Mouse (Mus musculus) spleen, postnatal 14 days (tissue): ENCODE results near the gene Cd5l.
"Not testable (repeated sequence)": the region's sequence is repeated elsewhere in the genome, so short reads cannot be mapped to it uniquely, and the experiment has no call there.

ENCODE experiments used
- DNase-seq, 2 experiments: peaks; one replicate each; pipeline ENCODE4 v3.0.0; 2021 to 2022; ENCODE audit warnings: low spot score in 2 of 2

Cd5l gene

GRCm38 (mm10) chr3:87357581-87357980 is at the start of gene Cd5l:
TSS of gene Cd5l (plus strand) at chr3:87357881.
- DNase-seq: no peak

DNA sequence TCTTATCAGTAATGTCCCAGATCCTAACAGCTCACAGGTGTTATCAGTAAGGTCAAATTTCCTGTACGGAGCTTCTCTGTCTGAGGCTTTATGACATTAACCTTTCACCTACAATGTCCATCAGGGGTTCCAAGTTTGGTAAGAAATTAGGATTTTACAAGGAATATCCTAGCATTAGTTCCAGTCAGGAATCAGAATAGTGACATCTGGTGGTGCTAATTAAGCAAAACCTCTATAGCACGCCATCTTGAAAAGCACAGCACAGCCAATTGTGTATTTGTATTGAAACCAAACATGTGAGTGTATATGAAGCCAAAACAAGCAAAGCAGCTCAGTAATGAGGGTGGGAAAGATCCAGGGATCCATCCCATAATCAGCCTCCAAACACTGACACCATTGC is 47.8 kb upstream of the Cd5l start:
- no peak for DNase-seq

- no peak for DNase-seq
These were observed 35.1 kb upstream of the Cd5l start for GRCm38 (mm10) chr3:87322557-87322956.

DNA sequence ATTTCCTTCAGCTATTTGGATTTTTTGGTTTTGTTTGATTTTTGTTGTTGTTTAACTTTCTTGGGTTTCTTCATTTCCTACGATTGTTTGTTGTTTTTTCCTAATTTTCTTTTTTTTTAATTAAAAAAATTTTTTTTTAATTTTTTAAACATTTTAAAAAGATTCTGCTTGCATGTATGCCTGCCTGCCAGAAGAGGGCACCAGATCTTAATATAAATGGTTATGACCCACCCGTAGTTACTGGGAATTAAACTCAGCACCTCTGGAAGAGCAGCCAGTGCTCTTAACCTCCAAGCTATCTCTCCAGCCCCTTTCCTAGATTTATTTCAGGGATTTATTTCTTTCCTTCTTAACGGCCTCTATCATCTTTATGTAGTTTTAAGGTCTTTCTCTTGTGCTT is 33.9 kb upstream of the Cd5l start:
- no peak for DNase-seq

DNA sequence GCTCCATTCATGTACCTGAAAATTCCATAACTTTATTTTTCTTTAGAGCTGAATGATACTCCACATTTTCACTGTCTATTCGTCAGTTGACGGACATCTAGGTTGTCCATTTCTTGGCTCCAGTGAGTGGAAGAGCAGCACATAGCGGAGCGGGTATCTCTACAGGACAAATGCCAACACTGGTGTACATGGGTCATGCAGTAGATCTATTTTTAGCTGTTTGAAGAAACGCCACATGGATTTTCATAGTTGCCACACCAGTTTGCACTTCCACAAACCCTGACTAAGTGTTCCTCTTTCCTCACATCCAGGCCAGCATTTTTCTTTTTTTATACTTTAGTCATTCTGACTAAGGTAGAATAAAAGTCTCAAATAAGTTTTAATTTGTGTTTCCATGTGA is 19.8 kb upstream of the Cd5l start:
- no peak for DNase-seq

- DNase-seq: not testable (repeated sequence)
These were observed 6.7 kb upstream of the Cd5l start for GRCm38 (mm10) chr3:87350992-87351391.

- DNase-seq: no peak
These were observed 1.5 kb downstream of the Cd5l start for GRCm38 (mm10) chr3:87359215-87359614.

GRCm38 (mm10) chr3:87360466-87360865 is 2.8 kb downstream of the Cd5l start:
- DNase-seq: no peak

DNA sequence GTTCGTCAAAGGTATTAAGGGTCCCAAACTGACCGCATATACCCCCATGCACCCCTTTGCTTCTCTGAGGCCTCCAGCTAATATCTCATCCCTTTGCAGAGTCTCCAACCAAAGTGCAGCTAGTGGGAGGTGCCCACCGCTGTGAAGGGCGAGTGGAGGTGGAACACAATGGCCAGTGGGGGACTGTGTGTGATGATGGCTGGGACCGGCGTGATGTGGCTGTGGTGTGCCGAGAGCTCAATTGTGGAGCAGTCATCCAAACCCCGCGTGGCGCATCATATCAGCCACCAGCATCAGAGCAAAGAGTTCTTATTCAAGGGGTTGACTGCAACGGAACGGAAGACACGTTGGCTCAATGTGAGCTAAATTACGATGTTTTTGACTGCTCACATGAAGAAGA is 8.0 kb downstream of the Cd5l start:
- DNase-seq: no peak

DNA sequence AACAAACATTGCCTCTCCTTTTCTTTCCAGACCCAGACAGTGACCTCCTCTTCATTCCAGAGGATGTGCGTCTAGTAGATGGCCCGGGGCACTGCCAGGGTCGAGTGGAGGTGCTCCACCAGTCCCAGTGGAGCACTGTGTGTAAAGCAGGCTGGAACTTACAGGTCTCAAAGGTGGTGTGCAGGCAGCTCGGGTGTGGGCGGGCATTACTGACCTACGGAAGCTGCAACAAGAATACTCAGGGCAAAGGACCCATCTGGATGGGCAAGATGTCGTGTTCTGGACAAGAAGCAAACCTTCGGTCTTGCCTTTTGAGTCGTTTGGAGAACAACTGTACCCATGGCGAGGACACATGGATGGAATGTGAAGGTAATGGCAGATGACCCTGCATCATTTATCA is 9.8 kb downstream of the Cd5l start:
- DNase-seq: no peak

GRCm38 (mm10) chr3:87369181-87369580 is 11.5 kb downstream of the Cd5l start:
- no peak for DNase-seq

GRCm38 (mm10) chr3:87376195-87377165 is 18.8 kb downstream of the Cd5l start, which contains the start of gene Fcrl1:
TSS of gene Fcrl1 (plus strand) at chr3:87376387.
- DNase-seq: peak in 1 of 2 experiments; percentile 20

- DNase-seq: no peak
These were observed 19.5 kb downstream of the Cd5l start for GRCm38 (mm10) chr3:87377228-87377627.

DNA sequence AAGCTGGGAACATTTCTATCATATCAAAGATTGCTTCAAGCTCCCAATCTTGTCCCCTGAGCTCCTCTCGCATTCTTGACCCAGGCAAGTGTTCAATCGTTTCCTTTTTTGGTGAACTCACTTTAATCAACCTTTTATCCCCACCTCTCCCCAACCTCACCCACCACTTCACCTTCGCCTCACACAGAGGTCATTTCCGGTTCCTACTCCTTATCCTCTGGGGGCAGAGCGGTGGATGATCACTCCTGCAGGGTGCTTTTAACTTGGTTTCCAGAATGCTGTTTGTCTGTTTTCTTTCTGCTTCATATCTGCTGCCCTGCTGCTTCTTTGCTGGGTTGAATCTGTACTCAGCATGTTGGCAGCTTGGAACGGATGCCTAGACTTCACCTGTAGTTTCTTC is 20.0 kb downstream of the Cd5l start:
- no peak for DNase-seq

DNA sequence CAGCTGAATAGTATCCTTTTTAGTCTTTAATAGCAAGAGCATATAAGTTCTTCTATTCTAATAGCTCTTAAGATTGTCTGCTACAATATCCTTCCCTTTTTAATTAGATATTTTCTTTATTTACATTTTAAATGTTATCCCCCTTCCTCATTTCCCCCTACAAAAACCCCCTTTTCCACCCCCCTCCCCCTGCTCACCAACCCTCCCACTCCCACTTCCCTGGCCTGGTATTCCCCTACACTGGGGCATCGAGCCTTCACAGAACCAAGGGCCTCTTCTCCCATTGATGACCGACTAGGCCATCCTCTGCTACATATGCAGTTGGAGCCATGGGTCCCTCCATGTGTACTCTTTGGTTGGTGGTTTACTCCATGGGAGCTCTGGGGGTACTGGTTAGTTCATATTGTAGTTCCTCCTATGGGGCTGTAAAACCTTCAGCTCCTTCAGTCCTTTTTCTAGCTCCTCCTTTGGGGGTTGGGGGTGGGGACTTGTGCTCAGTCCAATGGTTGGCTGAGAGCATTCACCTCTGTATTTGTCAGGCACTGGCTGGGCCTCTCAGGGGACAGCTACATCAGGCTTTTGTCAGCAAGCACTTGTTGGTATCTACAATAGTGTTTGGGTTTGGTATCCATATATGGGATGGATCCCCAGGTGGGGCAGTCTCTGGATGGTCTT is 22.1 kb downstream of the Cd5l start:
- peak; percentile 15 to 42 for DNase-seq

GRCm38 (mm10) chr3:87381806-87382712 is 24.4 kb downstream of the Cd5l start:
- no peak for DNase-seq

GRCm38 (mm10) chr3:87383308-87383707 is 25.6 kb downstream of the Cd5l start:
- no peak for DNase-seq

GRCm38 (mm10) chr3:87385105-87385504 is 27.4 kb downstream of the Cd5l start:
- DNase-seq: no peak

DNA sequence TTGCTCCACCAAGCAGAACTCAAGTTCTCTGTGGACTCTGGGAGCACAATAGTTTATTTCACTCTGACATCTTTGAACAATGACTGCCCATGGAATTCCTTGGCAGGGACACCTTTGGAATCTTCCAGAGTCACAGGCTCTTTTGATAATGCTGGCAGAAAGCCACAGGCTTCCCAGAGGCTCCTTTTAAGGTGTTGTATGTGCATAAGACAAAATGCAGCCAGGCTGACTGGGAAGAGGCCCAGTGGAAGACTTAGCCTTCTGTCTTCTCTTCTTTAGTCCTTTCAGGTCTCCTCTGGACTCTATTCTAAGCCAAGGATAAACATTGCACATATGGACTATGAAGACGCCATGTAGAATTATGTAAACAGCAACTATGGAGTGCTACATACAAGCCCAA is 33.3 kb downstream of the Cd5l start:
- no peak for DNase-seq

DNA sequence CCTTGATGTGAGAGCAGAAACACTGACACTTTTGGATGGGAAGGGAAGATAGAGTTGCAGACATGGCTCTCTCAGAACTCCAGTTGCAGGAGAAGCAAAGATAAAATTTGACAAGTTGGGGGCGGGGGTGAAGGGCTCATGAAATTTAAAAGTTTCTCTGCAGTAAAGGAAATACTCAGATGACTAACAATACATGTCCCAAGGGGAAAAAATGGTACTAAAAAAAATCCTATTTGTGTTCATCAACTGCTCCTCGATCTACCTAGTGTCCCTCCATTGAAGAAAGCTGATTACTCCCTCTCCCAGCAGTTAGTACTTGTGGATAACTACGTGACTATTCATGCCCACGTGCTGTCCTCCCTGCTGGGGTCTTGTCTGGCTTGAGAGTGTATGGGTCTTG is 41.1 kb downstream of the Cd5l start:
- DNase-seq: no peak

DNA sequence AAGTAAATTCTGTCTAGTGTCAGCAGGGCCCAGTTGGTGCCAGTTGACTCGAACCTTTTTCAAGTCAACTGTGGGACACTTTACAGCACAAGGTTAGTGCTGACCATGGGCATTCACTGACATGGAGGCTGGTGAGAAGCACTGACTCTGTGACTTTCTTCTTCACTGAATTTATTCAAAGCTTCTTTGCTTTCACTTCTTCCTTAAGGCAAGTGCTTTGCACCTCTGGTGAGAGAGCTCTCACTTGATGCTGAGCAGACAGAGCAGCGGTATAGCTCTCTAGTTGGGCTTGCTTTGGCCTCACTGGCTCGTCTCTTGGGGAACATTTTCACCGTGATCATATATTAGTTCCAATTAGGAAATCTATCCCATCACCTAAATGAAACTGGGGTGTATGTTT is 42.2 kb downstream of the Cd5l start:
- no peak for DNase-seq

- DNase-seq: peak in 1 of 2 experiments; percentile 28
These were observed 43.6 kb downstream of the Cd5l start for GRCm38 (mm10) chr3:87401321-87401720.
